Mouse (Mus musculus) heart, embryonic 11.5 days (tissue): ENCODE results near the gene Ndufa6. TPM values are rescaled to one million over a fixed set of nuclear protein-coding genes. Genes with fewer than 3 reads are reported as not detected.

Experiments used
- ATAC-seq: fragments of 200-750 bp; cut with Nextera tagmentation; replicated peaks from 2 replicates; pipeline ENCODE4 v1.8.0; 2017; ENCODE audit warnings: moderate library complexity; ENCODE audit not compliant: insufficient number of reproducible peaks, low FRiP score, low TSS enrichment
- H3K27ac ChIP-seq: fragments of 300-500 bp; sonication (generic); 2 replicates; pipeline ENCODE4 v1.5.1; 2014; ENCODE audit warnings: mild to moderate bottlenecking, low read depth, low read length
- H3K27me3 ChIP-seq: fragments of 300-500 bp; sonication (generic); 2 replicates; pipeline ENCODE4 v1.6.1; 2014; ENCODE audit warnings: mild to moderate bottlenecking, low read length, mixed read lengths; ENCODE audit not compliant: control insufficient read depth, insufficient read depth
- H3K36me3 ChIP-seq: fragments of 300-500 bp; sonication (generic); 2 replicates; pipeline ENCODE4 v1.6.1; 2014; ENCODE audit warnings: mild to moderate bottlenecking, low read length, moderate library complexity, mixed read lengths; ENCODE audit not compliant: control insufficient read depth, insufficient read depth
- H3K4me1 ChIP-seq: fragments of 300-500 bp; sonication (generic); 2 replicates; pipeline ENCODE4 v1.6.1; 2014; ENCODE audit warnings: low read length; ENCODE audit not compliant: control insufficient read depth, insufficient read depth
- H3K4me2 ChIP-seq: fragments of 300-500 bp; sonication (generic); 2 replicates; pipeline ENCODE4 v1.6.1; 2014; ENCODE audit warnings: mild to moderate bottlenecking, moderate library complexity
- H3K4me3 ChIP-seq: fragments of 300-500 bp; sonication (generic); 2 replicates; pipeline ENCODE4 v1.5.1; 2014; ENCODE audit warnings: low read depth, low read length
- H3K9ac ChIP-seq: fragments of 300-500 bp; sonication (generic); 2 replicates; pipeline ENCODE4 v1.6.1; 2014; ENCODE audit warnings: mild to moderate bottlenecking, low read depth, low read length, moderate library complexity
- H3K9me3 ChIP-seq: fragments of 300-500 bp; sonication (generic); replicated peaks from 2 replicates; pipeline ENCODE4 v1.6.1; 2016; ENCODE audit warnings: low read length; ENCODE audit not compliant: control insufficient read depth
- WGBS: fragments of 180-500 bp; shearing (Covaris S2); extraction: QIAGEN DNeasy Blood & Tissue Kit; methylation state at CpG from one replicate; pipeline ENCODE4 v1.1.7; 2014; ENCODE audit not compliant: insufficient replicate concordance; 5-methylcytosine and 5-hydroxymethylcytosine counted together
- polyA plus RNA-seq: library from polyadenylated mRNA; unstranded; fragments of >200 nt; fragmentation: Nextera tagmentation; extraction: Ambion mirVana; gene quantifications from 2 replicates; pipeline ENCODE4 v1.2.1, GENCODE M21; 2014

Gene Ndufa6
- polyA plus RNA-seq, 1 experiment from 2014 or later: 487 TPM

DNA sequence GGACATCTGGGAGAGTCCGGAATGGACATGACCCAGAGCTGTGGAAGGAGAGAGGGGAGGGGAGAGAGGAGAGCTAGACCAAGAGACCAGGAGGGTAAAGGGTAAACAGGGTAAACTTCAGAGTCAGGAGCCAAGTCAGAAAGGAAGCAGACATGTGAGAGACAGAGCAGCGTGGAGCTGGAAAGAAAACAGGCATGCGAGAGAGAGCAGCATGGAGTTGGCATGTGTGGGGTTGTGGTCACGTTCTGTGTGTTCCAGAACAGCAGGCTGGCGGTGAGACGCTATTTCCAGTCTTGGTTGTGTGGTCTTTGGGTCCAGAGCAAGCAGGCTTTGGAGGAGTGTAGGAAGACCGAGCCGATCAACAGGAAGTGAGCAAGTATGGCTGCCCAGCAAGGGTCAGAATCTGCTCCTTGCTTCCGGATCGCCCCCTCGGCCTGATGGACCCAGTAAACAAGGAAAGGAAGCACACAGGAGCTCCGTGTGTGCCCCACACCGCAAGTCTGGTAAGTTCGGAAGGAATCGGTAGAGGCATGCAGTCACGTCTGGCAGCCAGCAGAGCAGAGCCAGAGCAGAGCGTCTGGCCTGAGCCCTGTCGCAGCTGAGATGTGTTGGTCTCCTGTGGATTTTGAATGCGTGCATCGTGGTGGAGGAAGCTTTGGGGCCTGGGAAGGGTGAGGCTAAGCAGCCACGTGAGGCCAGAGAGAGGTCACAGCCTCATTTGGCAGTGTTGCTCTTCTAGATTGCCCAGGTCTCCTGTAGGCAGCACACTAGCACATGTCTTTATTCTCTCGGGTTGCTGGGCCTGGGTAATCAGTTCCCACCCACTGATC is 4.5 kb upstream of the Ndufa6 start:
- Histone ChIP-seq H3K4me3 (no peak overlapping the region), H3K27me3 (no peaks in the 10 kb centered on the region), H3K27ac (0 out of 2 replicates have a peak overlapping the region, but pooled peaks have one; percentile 16), H3K4me2 (no peak overlapping the region), H3K4me1 (peaks cover 12% of the 10 kb centered on the region; the same call in 1 of the 2 replicates), H3K9me3 (no peaks in the 10 kb centered on the region), H3K9ac (0 out of 2 replicates have a peak overlapping the region, but pooled peaks have one; percentile 4), H3K36me3 (no peaks in the 10 kb centered on the region)
- no peak for ATAC-seq
- 57% methylated on average over 22 of the region's 22 CpGs for WGBS

DNA sequence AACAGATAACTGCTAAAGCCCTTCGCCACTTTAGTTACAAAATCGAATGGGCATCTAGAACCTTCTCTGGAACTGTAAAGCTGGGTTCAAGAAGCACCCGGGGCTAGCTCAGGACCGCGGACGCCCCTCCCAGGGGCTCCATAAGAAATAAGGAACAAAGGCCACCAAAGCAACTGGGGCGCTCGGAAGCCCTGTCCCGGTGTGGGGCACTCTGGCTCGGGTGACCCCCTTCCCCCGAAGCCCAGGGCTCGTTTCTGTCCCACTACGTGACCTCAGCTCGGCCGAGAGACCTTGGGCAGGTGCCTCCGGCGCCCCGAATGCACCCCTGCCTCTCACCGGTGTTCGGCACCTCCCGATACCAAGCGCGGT is 393 bp downstream of the Ndufa6 start:
- 0 out of 2 replicates have a peak, but pooled peaks have one; percentile 4 for ATAC-seq
- WGBS: under 1% methylated on average over 23 of the region's 23 CpGs

DNA sequence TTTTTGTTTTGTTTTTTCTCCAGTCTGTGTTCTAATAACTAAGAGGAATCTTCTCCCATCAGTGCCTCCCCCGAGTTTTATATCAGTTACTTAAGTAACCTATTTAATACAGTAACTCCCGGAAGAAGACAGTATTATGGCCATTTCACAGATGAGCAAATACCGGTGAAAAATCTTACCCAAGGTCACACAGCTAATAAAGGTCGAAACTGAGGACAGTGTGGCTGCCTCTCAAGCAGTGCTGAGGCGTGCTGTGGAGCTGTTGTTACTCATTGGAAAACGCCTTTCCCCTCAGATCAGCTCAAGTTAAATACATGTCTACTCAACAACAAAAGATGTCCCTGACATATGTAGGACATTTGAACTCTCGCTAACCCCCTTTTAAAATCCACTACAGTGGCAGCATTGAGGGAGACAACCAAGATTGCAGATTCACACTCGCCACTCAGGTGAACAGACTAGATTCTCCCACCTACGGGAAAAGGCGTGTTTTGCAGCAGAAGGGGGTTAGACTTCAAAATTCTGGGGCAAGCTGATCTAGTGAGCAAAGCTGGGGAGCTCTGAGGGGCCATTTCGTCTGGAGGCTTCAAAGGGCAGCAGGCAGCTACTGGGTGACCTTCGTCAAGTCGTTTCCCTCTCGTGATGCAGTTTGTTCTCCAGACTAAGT is 911 bp downstream of the Ndufa6 start:
- peak overlapping the region; percentile 95 for H3K4me3 ChIP-seq
- peak overlapping the region; percentile 85 for H3K27ac ChIP-seq
- H3K4me1 ChIP-seq: peaks cover 9% of the 10 kb centered on the region; the same call in 1 of the 2 replicates
- H3K9ac ChIP-seq: peak overlapping the region; percentile 99
- H3K27me3 ChIP-seq: no peaks in the 10 kb centered on the region
- ATAC-seq: no peak
- H3K4me2 ChIP-seq: peak overlapping the region; percentile 88
- H3K36me3 ChIP-seq: peaks cover 25% of the 10 kb centered on the region
- H3K9me3 ChIP-seq: no peaks in the 10 kb centered on the region
- 27% methylated on average over 14 of the region's 14 CpGs for WGBS

More for the DNA sequence above, 393 bp downstream of the Ndufa6 start:
- Histone ChIP-seq H3K4me1 (peaks cover 11% of the 10 kb centered on the region; the same call in 1 of the 2 replicates), H3K36me3 (peaks cover 20% of the 10 kb centered on the region), H3K4me2 (peak overlapping the region; percentile 88), H3K9me3 (no peaks in the 10 kb centered on the region), H3K9ac (peak overlapping the region; percentile 99), H3K4me3 (peak overlapping the region; percentile 95), H3K27me3 (no peaks in the 10 kb centered on the region), H3K27ac (peak overlapping the region; percentile 85)

DNA sequence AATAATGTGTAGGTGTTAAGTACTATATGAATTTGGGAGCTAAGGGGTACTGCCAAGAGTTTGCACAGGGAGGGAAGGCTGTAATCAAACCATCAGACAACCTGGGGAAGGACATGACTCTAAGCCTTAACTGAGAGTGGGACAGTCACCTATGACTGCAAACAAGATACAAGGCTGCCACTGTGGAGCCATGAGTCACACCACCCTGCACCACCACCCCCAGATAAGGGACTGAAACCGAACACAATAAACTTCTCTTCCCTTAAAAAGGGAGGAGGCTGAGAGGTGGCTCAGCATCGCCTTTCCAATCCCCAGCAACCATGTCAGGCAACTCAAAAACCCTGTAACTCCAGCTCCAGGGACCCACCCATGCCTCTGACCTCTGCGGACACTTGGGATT is 2.6 kb downstream of the Ndufa6 start:
- peak; percentile 24; the same call in 1 of the 2 replicates for ATAC-seq

DNA sequence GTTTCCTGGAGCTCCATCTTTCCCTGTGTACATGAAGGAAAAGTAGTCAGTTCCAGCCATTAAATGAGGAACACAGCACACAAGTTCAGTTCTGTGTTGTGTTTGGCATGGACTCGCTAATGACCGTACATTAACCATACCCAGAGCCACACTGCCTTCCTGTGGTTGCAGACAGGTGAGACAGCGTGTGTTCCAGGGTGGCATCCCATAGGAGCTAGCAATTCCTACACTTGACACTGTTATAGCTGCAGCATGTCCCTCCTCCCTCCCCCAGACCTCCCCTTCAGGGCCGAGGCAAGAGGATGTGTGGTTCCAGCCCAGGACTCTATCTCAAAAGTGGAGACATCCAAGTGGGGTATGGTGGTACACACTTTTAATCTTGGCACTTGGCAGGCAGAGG is 3.8 kb downstream of the Ndufa6 start:
- no peaks in the 10 kb centered on the region for H3K27me3 ChIP-seq
- no peak for ATAC-seq

More for the DNA sequence above, 2.6 kb downstream of the Ndufa6 start:
- 49% methylated on average over 3 of the region's 3 CpGs for WGBS
- H3K36me3 ChIP-seq: peaks cover 29% of the 10 kb centered on the region
- peak overlapping the region; percentile 88 for H3K4me2 ChIP-seq
- H3K9ac ChIP-seq: 0 out of 2 replicates have a peak overlapping the region, but pooled peaks have one; percentile 28
- no peaks in the 10 kb centered on the region for H3K9me3 ChIP-seq
- peak overlapping the region; percentile 36; the same call in 1 of the 2 replicates for H3K27ac ChIP-seq
- no peak overlapping the region for H3K4me3 ChIP-seq
- H3K27me3 ChIP-seq: no peaks in the 10 kb centered on the region
- peaks cover 19% of the 10 kb centered on the region for H3K4me1 ChIP-seq

DNA sequence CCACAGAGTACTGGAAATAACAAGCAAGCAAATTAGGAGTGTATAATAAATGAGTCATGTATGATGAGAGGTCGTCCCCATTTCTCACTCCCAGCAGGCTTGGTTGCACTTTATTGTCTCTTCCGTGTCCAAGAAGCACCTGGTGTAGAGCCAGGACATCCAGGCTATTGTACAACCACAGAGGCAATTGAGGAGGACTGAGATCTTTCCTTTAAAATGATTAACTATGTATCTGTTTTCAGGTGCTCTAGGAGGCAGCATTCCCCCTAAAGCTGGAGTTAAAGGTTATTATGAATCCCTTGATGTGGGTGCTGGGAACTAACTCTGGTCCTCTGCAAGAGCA is 5.2 kb downstream of the Ndufa6 start:
- 97% methylated on average over 2 of the region's 2 CpGs for WGBS
- peaks cover 16% of the 10 kb centered on the region for H3K4me1 ChIP-seq
- H3K27ac ChIP-seq: no peak overlapping the region
- H3K36me3 ChIP-seq: peaks cover 29% of the 10 kb centered on the region
- no peaks in the 10 kb centered on the region for H3K27me3 ChIP-seq
- H3K9ac ChIP-seq: no peak overlapping the region
- no peak overlapping the region for H3K4me3 ChIP-seq
- no peak for ATAC-seq
- no peak overlapping the region for H3K4me2 ChIP-seq
- H3K9me3 ChIP-seq: no peaks in the 10 kb centered on the region

More for the DNA sequence above, 3.8 kb downstream of the Ndufa6 start:
- no peaks in the 10 kb centered on the region for H3K9me3 ChIP-seq
- peaks cover 19% of the 10 kb centered on the region for H3K4me1 ChIP-seq
- no peak overlapping the region for H3K27ac ChIP-seq
- H3K9ac ChIP-seq: no peak overlapping the region
- peaks cover 29% of the 10 kb centered on the region for H3K36me3 ChIP-seq
- H3K4me2 ChIP-seq: no peak overlapping the region
- H3K4me3 ChIP-seq: no peak overlapping the region
- 91% methylated on average over 4 of the region's 4 CpGs for WGBS

DNA sequence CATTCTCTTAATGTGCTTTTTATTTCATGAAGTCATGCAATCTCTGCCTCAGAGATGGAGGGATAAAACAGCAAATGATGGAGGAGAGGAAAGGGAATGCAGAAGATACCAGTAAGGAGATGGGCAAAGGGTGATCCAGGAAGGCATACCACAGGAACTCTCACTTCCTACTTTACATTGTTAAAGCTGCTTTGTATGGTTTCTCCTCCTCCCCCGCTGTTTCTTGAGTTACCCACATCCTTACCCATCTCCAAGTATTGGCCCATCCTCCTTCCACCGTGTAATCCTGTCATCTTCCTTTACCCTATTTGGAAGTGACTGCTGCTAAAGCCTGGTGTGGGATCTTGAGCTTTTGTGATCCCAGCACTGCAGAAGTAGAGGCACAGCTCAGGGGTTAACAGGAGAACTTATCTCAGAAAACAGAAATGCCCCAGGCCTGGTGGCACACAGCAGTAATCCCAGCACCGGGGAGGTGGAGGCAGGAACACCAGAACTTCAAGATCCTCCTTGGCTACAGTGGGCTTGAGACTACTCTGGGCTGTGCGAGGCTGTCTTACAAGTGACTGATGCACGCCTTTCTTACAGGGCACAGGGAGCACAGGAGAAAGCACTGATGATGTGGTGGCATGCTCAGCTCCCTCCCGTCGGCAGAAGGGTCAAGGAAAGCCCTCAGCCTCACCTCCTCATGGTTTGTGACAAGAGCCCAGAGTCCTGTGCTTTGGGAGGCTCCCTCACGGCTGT is 5.7 kb downstream of the Ndufa6 start:
- no peaks in the 10 kb centered on the region for H3K9me3 ChIP-seq
- H3K4me3 ChIP-seq: no peak overlapping the region
- no peak for ATAC-seq
- H3K36me3 ChIP-seq: peaks cover 29% of the 10 kb centered on the region
- no peak overlapping the region for H3K27ac ChIP-seq
- 83% methylated on average over 8 of the region's 8 CpGs for WGBS
- no peak overlapping the region for H3K9ac ChIP-seq
- H3K27me3 ChIP-seq: no peaks in the 10 kb centered on the region
- H3K4me2 ChIP-seq: no peak overlapping the region; the same call in 1 of the 2 replicates
- peaks cover 16% of the 10 kb centered on the region for H3K4me1 ChIP-seq

DNA sequence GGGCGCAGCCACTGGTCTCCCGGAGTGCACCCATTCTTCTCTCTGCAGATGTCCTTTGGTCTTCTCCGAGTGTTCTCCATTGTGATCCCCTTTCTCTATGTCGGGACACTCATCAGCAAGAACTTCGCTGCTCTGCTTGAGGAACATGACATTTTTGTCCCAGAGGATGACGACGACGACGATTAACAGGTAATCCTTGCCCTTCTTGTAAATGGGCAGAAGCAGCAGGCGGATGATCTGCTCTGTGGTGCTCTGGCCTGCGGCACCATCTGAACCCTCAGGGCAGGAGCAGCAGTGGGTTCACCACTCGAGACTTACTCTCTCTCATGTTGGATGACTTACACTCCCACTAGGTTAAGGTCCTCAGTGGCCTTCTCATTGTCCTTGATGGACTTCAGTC is 6.3 kb downstream of the Ndufa6 start:
- H3K4me1 ChIP-seq: peaks cover 13% of the 10 kb centered on the region
- no peak for ATAC-seq
- no peak overlapping the region for H3K4me3 ChIP-seq
- peaks cover 29% of the 10 kb centered on the region for H3K36me3 ChIP-seq
- no peak overlapping the region for H3K9ac ChIP-seq
- 90% methylated on average over 12 of the region's 12 CpGs for WGBS
- no peaks in the 10 kb centered on the region for H3K9me3 ChIP-seq
- H3K27me3 ChIP-seq: no peaks in the 10 kb centered on the region
- H3K27ac ChIP-seq: no peak overlapping the region
- peak overlapping the region; percentile 85 for H3K4me2 ChIP-seq
